Mouse (Mus musculus) heart, postnatal 0 days (tissue): ENCODE results near the gene Mccc1. TPM values are rescaled to one million over a fixed set of nuclear protein-coding genes. Genes with fewer than 3 reads are reported as not detected.

Source experiments
- ATAC-seq: fragments of 200-750 bp; cut with Nextera tagmentation; 2 replicates; pipeline ENCODE4 v1.8.0; 2017; ENCODE audit warnings: low read depth, moderate number of reproducible peaks, moderate library complexity; ENCODE audit not compliant: insufficient read depth
- DNase-seq: peaks from one replicate; pipeline ENCODE4 v3.0.0-alpha.2; 2016; ENCODE audit warnings: low spot score
- H3K27ac ChIP-seq: fragments of 300-500 bp; sonication (generic); 2 replicates; pipeline ENCODE4 v1.5.1; 2014; ENCODE audit warnings: low read depth, mild to moderate bottlenecking
- H3K27me3 ChIP-seq: fragments of 300-500 bp; sonication (generic); 2 replicates; pipeline ENCODE4 v1.6.1; 2014; ENCODE audit warnings: low read length, mixed read lengths; ENCODE audit not compliant: control insufficient read depth, insufficient read depth
- H3K36me3 ChIP-seq: fragments of 300-500 bp; sonication (generic); replicated peaks from 2 replicates; pipeline ENCODE4 v1.6.1; 2014; ENCODE audit warnings: low read length, mixed read lengths; ENCODE audit not compliant: control insufficient read depth, insufficient read depth
- H3K4me1 ChIP-seq: fragments of 300-500 bp; sonication (generic); 2 replicates; pipeline ENCODE4 v1.6.1; 2014; ENCODE audit warnings: antibody characterized with exemption; ENCODE audit not compliant: control insufficient read depth, insufficient read depth
- H3K4me2 ChIP-seq: fragments of 300-500 bp; sonication (generic); 2 replicates; pipeline ENCODE4 v1.6.1; 2014; ENCODE audit warnings: low read depth, mild to moderate bottlenecking, low read length, moderate library complexity
- H3K4me3 ChIP-seq: fragments of 300-500 bp; sonication (generic); 2 replicates; pipeline ENCODE4 v1.5.1; 2014; ENCODE audit warnings: low read depth, low read length
- H3K9ac ChIP-seq: fragments of 300-500 bp; sonication (generic); replicated peaks from 2 replicates; pipeline ENCODE4 v1.6.1; 2014; ENCODE audit warnings: low read depth, low read length, mixed read lengths
- H3K9me3 ChIP-seq: fragments of 300-500 bp; sonication (generic); replicated peaks from 2 replicates; pipeline ENCODE4 v1.6.1; 2016; ENCODE audit warnings: low read length; ENCODE audit not compliant: control insufficient read depth
- CTCF ChIP-seq: IDR thresholded peaks from 2 replicates; pipeline ENCODE4 v1.5.1; 2016; ENCODE audit warnings: antibody characterized with exemption, control low read depth, low read depth
- EP300 ChIP-seq: IDR thresholded peaks from 2 replicates; pipeline ENCODE4 v1.6.1; 2016; ENCODE audit warnings: antibody characterized with exemption, low read depth
- WGBS: fragments of 180-500 bp; shearing (Covaris S2); extraction: QIAGEN DNeasy Blood & Tissue Kit; methylation state at CpG from one replicate; pipeline ENCODE4 v1.1.7; 2014; 5-methylcytosine and 5-hydroxymethylcytosine counted together
- polyA plus RNA-seq: library from polyadenylated mRNA; unstranded; fragments of >200 nt; fragmentation: Nextera tagmentation; extraction: Ambion mirVana; gene quantifications from 2 replicates; pipeline ENCODE4 v1.2.1, GENCODE M21; 2015
- total RNA-seq: library from RNA; depleted of rRNA; stranded (reverse); fragments of >200 nt; gene quantifications from 2 replicates; pipeline ENCODE4 v1.2.3, GENCODE M21; 2014; ENCODE audit warnings: low replicate concordance; rRNA removed

The Mccc1 gene
- 8.6 and 22.2 TPM in 2 replicates for total RNA-seq
- 77.0 and 79.3 TPM in 2 replicates for polyA plus RNA-seq

DNA sequence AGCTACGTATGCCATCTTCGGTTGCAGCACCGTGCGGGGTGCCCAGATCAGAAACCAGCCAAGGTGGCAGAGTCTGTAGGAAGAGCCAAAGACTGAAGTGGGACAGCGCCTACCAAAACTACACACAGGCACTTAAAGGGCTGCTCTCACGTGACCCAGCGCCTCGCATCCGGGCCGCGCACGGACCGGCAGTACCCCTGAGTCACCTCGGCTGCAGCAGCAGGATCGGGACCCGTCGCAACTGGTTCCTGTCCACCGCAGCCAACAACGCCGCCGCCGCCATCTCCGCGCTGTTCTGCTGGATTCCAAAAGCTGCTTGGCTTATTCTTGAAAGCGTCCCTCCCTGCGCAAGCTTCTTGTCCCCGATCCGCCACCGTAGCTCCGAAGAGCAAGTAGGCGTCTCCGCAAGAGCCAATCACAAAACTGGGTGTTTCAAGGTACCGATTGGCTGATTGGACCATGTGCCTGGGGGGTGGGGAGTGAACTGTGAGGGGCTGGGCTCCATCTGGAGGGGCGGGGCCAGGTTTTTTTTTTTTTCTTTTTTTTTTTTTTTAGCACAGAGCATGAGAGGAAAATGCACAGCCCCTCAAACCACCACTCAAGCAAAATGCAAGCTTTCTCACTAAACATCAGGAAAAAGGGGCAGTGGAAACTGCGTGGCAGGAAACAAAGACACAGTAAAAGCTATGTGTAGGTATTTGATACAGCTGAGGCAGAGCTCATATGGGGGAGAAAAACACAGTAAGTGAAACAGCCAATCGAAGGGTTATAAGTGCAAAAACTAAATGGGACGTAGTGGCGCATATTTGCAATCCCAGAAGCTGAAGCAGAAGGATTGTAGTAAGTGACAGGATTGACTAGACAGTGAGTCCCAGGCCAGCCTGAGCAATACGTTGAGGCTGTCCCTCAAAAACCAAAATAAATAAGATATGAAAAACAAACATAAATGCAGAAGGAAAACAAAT, at the start of gene Mccc1:
Mccc1 (minus strand) TSS at position 404 of the 965 bp plus-strand sequence.
- Histone ChIP-seq H3K36me3 (no peaks in the 10 kb centered on the region), H3K4me2 (peak within 1 kb of the TSS; percentile 72), H3K4me1 (peaks cover 9% of the 10 kb centered on the region), H3K4me3 (peak within 1 kb of the TSS; percentile 67), H3K27me3 (no peaks in the 10 kb centered on the region), H3K9ac (peak within 1 kb of the TSS; percentile 65), H3K9me3 (no peaks in the 10 kb centered on the region), H3K27ac (peak within 1 kb of the TSS; percentile 87)
- peak; percentile 99 for ATAC-seq
- TF ChIP-seq EP300 (peak; percentile 68; the same call in 1 of the 2 replicates), CTCF (no peak)
- DNase-seq, result peak; percentile 97
- WGBS, result 5% methylated on average over 39 of the region's 39 CpGs

DNA sequence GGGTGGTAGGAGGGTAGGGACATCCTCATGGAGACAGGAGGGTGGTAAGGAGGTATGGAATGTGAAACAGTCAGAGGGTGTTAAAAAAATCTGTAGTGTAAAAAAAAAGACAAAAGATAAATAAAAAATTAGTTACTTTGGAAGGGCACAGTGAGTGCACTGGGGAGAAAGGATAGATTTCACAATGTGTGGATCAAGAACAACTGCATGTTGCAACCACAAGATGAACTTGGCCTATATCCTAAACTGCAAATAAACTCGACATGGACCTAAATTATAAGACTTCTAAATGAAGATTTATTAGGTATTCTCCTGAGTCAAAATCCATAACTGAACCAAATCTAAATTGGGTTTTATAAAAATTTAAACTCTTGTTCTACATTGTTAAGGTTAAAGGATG, 48.6 kb upstream of the Mccc1 start:
- WGBS, result 47% methylated on average over 1 of the region's 1 CpGs
- no peak overlapping the region for H3K27ac ChIP-seq

GRCm38 (mm10) chr3:36045086-36045485, 44.6 kb upstream of the Mccc1 start:
- Histone ChIP-seq H3K4me1 (no peaks in the 10 kb centered on the region), H3K27ac (no peak overlapping the region), H3K9me3 (no peaks in the 10 kb centered on the region), H3K4me2 (no peak overlapping the region), H3K36me3 (no peaks in the 10 kb centered on the region), H3K27me3 (no peaks in the 10 kb centered on the region), H3K4me3 (no peak overlapping the region), H3K9ac (no peak overlapping the region)
- DNase-seq (no peak), ATAC-seq (no peak)
- WGBS, result 69% methylated on average over 4 of the region's 4 CpGs
- TF ChIP-seq CTCF, result no peak
- no peak for TF ChIP-seq EP300

More for the DNA sequence above, 48.6 kb upstream of the Mccc1 start:
- Histone ChIP-seq H3K27me3 (no peaks in the 10 kb centered on the region), H3K9ac (no peak overlapping the region), H3K36me3 (no peaks in the 10 kb centered on the region), H3K4me3 (no peak overlapping the region), H3K9me3 (no peaks in the 10 kb centered on the region), H3K4me2 (no peak overlapping the region), H3K4me1 (no peaks in the 10 kb centered on the region)
- no peak for TF ChIP-seq CTCF
- TF ChIP-seq EP300, result no peak
- no peak for DNase-seq
- no peak for ATAC-seq

- H3K4me1 ChIP-seq, result no peaks in the 10 kb centered on the region
- ATAC-seq (no peak), DNase-seq (no peak)
- no peak overlapping the region for H3K4me2 ChIP-seq
- no peak overlapping the region for H3K9ac ChIP-seq
- H3K4me3 ChIP-seq, result no peak overlapping the region
- TF ChIP-seq EP300 (no peak), CTCF (no peak)
- no peaks in the 10 kb centered on the region for H3K27me3 ChIP-seq
- no peak overlapping the region for H3K27ac ChIP-seq
- H3K9me3 ChIP-seq, result no peaks in the 10 kb centered on the region
- no peaks in the 10 kb centered on the region for H3K36me3 ChIP-seq
These were observed 44.0 kb upstream of the Mccc1 start for GRCm38 (mm10) chr3:36044520-36044919.

- Histone ChIP-seq H3K4me3 (no peak overlapping the region), H3K9me3 (no peaks in the 10 kb centered on the region), H3K27ac (peak overlapping the region; percentile 74), H3K27me3 (no peaks in the 10 kb centered on the region), H3K36me3 (no peaks in the 10 kb centered on the region), H3K4me2 (peak overlapping the region; percentile 20; the same call in 1 of the 2 replicates), H3K4me1 (no peaks in the 10 kb centered on the region), H3K9ac (no peak overlapping the region)
- ATAC-seq (peak; percentile 51; the same call in 1 of the 2 replicates), DNase-seq (peak; percentile 51)
- WGBS, result 13% methylated on average over 6 of the region's 6 CpGs
- no peak for TF ChIP-seq EP300
- TF ChIP-seq CTCF, result no peak
These were observed 31.4 kb upstream of the Mccc1 start for GRCm38 (mm10) chr3:36031740-36032510.
